Mouse (Mus musculus) WW6 (cell line): ENCODE results near the gene Gramd1b.
"Not testable (repeated sequence)": the region's sequence is repeated elsewhere in the genome, so short reads cannot be mapped to it uniquely, and the experiment has no call there.

Experiments
- DNase-seq: peaks from one replicate; pipeline ENCODE4 v3.0.0-alpha.2; 2013; ENCODE audit warnings: low read depth, low spot score

The Gramd1b gene

DNA sequence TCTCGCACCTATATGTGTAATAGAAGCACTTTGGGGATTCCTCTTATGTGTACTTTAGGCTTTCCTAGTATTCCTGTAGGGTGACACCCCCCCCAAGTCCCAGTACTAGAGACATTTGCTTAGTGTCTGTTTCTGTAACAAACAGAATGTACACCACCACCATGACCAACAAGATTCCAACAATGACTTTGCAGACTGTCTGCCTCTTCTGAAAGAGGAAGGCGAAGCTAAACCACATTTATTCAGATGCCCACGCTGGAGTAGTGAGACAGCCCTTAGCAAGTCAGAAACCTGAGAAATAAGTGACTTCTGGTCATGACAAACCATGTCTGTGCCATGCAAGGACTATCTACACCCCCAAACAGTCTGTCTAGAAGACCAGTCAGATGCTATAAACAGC is 11.9 kb downstream of the Gramd1b start:
- no peak for DNase-seq

DNA sequence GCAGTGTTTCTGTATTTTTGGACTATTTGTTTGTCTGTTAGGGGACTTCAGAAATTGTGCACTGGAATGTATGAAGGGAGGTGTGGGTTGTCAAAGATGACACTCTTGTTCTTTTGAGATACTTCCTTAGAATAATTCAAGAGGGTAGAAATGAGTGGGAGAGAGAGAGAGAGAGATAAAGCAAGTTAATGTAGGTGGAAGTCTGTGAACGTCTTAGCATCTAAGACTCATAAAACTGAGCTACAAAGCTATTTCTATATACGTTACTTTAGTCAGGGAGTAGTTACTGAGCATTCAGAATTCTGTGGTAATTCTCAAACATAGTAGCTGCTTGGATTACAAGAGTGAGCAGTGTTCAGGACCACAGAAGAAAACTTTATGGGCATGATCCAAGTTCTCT is 19.2 kb downstream of the Gramd1b start:
- DNase-seq: no peak

GRCm38 (mm10) chr9:40509479-40509878 is 21.7 kb downstream of the Gramd1b start:
- no peak for DNase-seq

DNA sequence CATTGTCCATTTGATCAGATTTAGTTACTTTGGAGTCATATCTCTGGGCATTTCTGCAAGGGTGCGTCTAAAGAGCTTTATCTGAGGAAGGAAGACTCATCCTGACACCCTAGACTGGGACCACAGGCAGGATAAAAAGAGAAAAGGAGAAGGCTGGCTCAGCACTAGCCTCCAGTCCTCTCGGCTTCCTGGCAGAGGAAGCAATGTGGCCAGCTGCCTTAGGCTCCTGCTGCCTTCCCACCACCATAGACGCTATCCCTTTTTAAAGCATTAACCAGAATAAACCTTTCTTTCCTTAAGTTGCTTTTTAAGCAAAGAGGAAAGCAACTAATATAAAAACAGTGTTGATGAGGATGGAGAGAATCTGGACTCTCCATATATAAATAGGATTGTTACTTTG is 24.6 kb downstream of the Gramd1b start:
- no peak for DNase-seq

- DNase-seq: no peak
Measured at GRCm38 (mm10) chr9:40505471-40506312, 25.5 kb downstream of the Gramd1b start.

GRCm38 (mm10) chr9:40504886-40505285 is 26.3 kb downstream of the Gramd1b start:
- DNase-seq: no peak

DNA sequence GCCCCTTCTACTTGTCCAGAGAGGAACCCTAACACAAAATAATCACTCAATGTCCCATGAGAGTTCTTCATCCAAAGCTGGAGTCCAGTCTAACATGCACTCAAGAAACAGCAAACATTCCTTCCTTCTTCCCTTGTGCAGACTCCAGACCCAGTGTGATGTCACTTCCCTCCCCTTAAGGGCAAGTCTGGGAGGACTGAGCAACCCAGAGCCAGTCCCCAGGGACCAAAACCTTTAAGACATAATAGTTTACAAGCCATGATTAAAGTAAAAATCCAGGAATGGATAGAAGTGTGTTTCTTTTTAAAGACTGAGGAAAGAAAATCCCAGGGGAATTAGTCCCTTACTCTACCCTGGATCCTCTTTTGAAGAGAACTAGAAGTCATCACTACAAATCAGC is 30.5 kb downstream of the Gramd1b start:
- DNase-seq: no peak

- DNase-seq: not testable (repeated sequence)
Measured at GRCm38 (mm10) chr9:40482351-40483084, 48.7 kb downstream of the Gramd1b start.

- DNase-seq: no peak
Measured at GRCm38 (mm10) chr9:40481271-40481670, 49.9 kb downstream of the Gramd1b start.

DNA sequence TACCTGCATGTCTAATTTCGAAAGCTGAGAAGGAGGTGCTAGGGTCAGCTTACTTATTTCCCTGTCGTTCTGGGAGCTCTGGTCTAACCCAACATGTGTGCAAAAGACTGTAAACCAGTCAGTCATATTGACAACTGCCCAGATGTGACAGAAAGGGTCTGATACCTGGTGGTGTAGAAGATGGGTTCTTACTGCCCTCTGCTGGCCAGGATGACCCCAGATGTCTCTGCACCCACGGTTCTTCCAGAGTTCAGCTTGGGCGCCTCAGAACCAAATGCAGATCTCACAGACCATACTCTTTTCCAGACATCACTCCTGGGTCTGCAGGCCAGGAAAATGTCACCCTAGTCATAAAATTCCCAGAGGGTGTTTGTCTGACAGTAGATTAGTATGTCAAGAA is 51.9 kb downstream of the Gramd1b start:
- DNase-seq: peak; percentile 20

GRCm38 (mm10) chr9:40478146-40478900 is 52.9 kb downstream of the Gramd1b start:
- DNase-seq: no peak

GRCm38 (mm10) chr9:40477611-40478010 is 53.6 kb downstream of the Gramd1b start:
- DNase-seq: no peak

GRCm38 (mm10) chr9:40476098-40476497 is 55.1 kb downstream of the Gramd1b start:
- DNase-seq: no peak

GRCm38 (mm10) chr9:40472961-40473510 is 58.1 kb downstream of the Gramd1b start:
- DNase-seq: no peak

- DNase-seq: no peak
Measured at GRCm38 (mm10) chr9:40469403-40470137, 61.6 kb downstream of the Gramd1b start.

DNA sequence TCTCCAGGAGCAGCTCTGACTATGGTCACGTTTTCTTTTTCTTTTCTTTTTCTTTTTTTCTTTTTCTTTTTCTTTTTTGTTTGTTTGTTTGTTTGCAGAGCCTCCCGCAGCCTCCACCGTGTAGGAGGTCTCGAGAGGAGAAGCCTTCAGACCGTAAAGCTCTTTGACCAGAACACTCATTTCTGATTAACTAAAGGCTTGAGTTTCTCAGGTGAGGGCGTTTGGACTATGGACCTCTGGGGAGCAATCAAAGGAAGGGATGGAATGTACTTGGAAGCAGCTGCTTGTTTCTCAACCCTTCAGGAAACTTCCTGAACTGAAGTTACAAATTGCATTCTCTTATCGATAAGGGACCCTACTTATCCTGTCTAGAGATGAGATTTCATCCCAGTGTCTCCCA is 64.4 kb downstream of the Gramd1b start:
- DNase-seq: no peak

DNA sequence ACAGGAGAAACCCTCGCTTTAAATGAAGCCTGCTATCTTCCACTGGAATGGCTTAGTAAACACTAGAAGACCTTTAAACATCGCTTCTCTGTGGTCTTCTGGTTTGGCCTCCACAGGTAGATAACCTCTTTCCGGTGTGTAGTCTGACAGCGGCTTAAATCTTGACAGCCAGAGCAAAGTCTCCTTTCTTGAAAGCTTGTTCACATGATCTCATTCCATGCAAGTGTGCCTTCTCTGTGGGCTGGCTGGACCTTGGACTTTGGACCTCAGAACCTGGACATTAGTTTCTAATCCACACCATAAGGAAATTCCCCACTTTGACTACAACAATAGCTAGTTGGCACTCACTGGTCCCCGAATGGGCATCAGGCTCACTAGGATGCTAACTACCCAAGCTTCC is 65.6 kb downstream of the Gramd1b start:
- no peak for DNase-seq

DNA sequence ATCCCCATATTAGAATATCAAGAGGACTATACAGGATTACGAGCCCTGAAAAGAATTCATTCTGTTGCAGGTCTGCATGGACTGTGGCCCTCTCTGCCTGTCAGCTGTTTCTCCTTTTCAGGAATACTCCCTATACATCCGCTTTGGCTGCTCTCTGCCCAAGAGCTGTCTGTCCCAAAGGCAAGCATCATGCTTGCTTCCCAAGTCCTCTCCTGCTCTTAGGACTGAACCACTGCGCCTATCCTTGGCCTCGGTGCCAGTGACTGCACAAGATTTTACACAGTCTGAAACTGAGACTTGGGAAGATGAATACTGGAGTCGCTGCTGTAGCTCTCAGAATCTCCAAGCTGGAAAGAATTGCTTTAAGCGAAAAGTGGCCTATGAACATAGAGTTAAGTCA is 68.8 kb downstream of the Gramd1b start:
- no peak for DNase-seq

- DNase-seq: no peak
Measured at GRCm38 (mm10) chr9:40460781-40461180, 70.4 kb downstream of the Gramd1b start.

DNA sequence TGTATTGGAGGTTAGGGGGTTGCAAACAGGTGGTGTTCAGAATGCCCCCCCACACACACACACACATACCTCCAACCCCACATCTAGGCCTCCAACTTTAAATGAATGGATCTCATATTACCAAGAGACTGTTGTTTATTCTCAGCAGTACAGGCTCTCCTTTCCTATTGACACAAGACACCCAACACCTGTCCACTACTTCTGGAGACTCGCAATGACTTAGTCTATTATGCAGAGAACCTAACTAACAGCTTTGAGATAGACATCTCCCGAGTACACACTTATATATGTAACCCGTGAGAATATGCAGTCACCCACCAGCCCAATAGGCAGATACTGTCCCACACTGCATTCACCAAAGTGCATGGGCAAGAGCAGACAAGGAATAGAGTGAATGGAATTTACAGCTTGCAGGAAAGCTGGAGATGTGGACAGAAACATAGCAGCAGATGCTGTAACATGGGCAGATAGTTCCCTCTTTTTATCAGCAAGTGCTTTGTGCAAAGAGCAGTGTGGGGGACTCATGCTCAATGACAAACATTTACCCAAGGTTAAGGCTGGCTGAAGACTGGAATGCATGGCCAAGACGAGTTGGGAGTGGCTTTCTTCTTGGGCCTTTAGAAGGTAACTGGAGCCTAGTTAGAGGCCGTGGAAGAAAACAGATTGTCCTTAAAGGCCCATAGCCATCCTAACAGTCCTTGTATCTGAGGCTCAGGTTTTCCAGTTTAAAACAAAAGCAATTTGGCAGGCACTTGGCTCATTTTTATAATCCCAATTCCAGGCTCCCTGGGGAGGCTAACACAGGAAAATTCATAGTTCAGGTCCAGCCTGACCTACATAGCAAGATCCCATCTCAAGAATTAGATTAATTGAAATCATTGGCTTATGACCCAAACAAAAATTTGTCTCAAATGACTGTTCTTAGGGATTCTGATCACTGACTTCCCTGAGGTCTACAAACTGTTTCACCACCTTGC is 71.6 kb downstream of the Gramd1b start:
- DNase-seq: no peak
